ENCODE assay signal across 12 mouse cellular contexts in genomic region chr8:11885881-11886699, GRCm38 (mm10). TPM values are rescaled to one million over a fixed set of nuclear protein-coding genes. Genes with fewer than 3 reads are reported as not detected.
DNase-seq lines count a peak whose midpoint lies in the region; ATAC-seq lines count a peak whose summit lies in the region.
"Had no signal": no experiment of that assay in that cellular context is flagged by ENCODE, and none has a peak within 500 bp of the region (broad histone marks: within the 10 kb centered on the region; RNA-seq: fewer than 3 reads in every experiment).

No protein-coding gene starts in this region.

- peak; percentile 20 for DNase-seq in right cerebral cortex, postnatal 4 days
- no peak for DNase-seq in right cerebral cortex, postnatal 36 days (ENCODE audit: low spot score in 2 of 2)
- DNase-seq in midbrain, embryonic 11.5 days (ENCODE audit: low spot score, missing footprints), result peak; percentile 90
- DNase-seq in frontal cortex, postnatal 14 days (ENCODE audit: low spot score in 2 of 2), result no peak
- DNase-seq in cerebellum, adult 11 months, result no peak
- DNase-seq: lung, postnatal 10 days had no signal

- H3K27ac ChIP-seq in forebrain, embryonic 16.5 days (ENCODE audit: low read length), result peak overlapping the region; percentile 81
- H3K27ac ChIP-seq in midbrain, embryonic 11.5 days (ENCODE audit: low read depth, low read length), result peak overlapping the region; percentile 71
- H3K27ac ChIP-seq: kidney, postnatal 0 days; limb, embryonic 15.5 days had no signal

- no peak overlapping the region for H3K9ac ChIP-seq in forebrain, embryonic 16.5 days (replicated peaks; ENCODE audit: low read depth, low read length)
- peak overlapping the region; percentile 49 for H3K9ac ChIP-seq in midbrain, embryonic 11.5 days (ENCODE audit: low read length)
- H3K9ac ChIP-seq: limb, embryonic 15.5 days had no signal

- 27% methylated on average over 12 of the region's 12 CpGs for WGBS in forebrain, embryonic 16.5 days
- 39% methylated on average over 12 of the region's 12 CpGs for WGBS in midbrain, embryonic 11.5 days

- peaks cover 20% of the 10 kb centered on the region for H3K4me1 ChIP-seq in forebrain, embryonic 16.5 days (replicated peaks; ENCODE audit: control insufficient read depth, insufficient read depth, low read length)
- H3K4me1 ChIP-seq in midbrain, embryonic 11.5 days (ENCODE audit: control insufficient read depth, insufficient read depth, low read length), result peaks cover 26% of the 10 kb centered on the region
- H3K4me1 ChIP-seq: limb, embryonic 15.5 days had no signal

- no peaks in the 10 kb centered on the region for H3K36me3 ChIP-seq in forebrain, embryonic 16.5 days (ENCODE audit: control insufficient read depth, insufficient read depth)
- H3K36me3 ChIP-seq in midbrain, embryonic 11.5 days (ENCODE audit: control insufficient read depth, insufficient read depth, low read length), result no peaks in the 10 kb centered on the region
- H3K36me3 ChIP-seq: limb, embryonic 15.5 days had no signal

- no peak overlapping the region for H3K4me2 ChIP-seq in forebrain, embryonic 16.5 days (ENCODE audit: low read length)
- H3K4me2 ChIP-seq in midbrain, embryonic 11.5 days, result no peak overlapping the region
- H3K4me2 ChIP-seq: limb, embryonic 15.5 days had no signal

- peak; percentile 85 for ATAC-seq in forebrain, embryonic 16.5 days
- ATAC-seq in midbrain, embryonic 11.5 days (ENCODE audit: low FRiP score), result peak; percentile 68
- ATAC-seq in erythroid progenitor cell, adult 5-6 weeks (replicated peaks; ENCODE audit: low FRiP score, poor library complexity, severe bottlenecking), result no peak

- H3K9me3 ChIP-seq in forebrain, embryonic 16.5 days (ENCODE audit: control insufficient read depth, low read length), result peaks cover 7% of the 10 kb centered on the region
- H3K9me3 ChIP-seq in midbrain, embryonic 11.5 days (ENCODE audit: control insufficient read depth, low read length), result peaks cover 11% of the 10 kb centered on the region
- H3K9me3 ChIP-seq: limb, embryonic 15.5 days had no signal

- no peaks in the 10 kb centered on the region for H3K27me3 ChIP-seq in forebrain, embryonic 16.5 days (replicated peaks; ENCODE audit: control insufficient read depth, insufficient read depth, low read length)
- H3K27me3 ChIP-seq in midbrain, embryonic 11.5 days (ENCODE audit: control insufficient read depth, insufficient read depth, low read length), result no peaks in the 10 kb centered on the region
- H3K27me3 ChIP-seq: limb, embryonic 15.5 days had no signal

- H3K4me3 ChIP-seq in forebrain, embryonic 16.5 days (replicated peaks; ENCODE audit: low read length), result no peak overlapping the region
- H3K4me3 ChIP-seq in midbrain, embryonic 11.5 days (ENCODE audit: low read depth, low read length), result no peak overlapping the region
- H3K4me3 ChIP-seq: limb, embryonic 15.5 days had no signal

RNA-seq across cellular contexts. Expression of gene Tex29, which starts 45.8 kb away (rescaled TPM):
- 0.52 and 0.66 TPM in 2 replicates for polyA plus RNA-seq in forebrain, embryonic 16.5 days (2015; fragmentation: Nextera tagmentation; extraction: Ambion mirVana)
- not detected in 2 replicates for polyA plus RNA-seq in midbrain, embryonic 11.5 days (2014; fragmentation: Nextera tagmentation; extraction: Ambion mirVana)
- not detected in 2 replicates for total RNA-seq in erythroid progenitor cell, adult 5-6 weeks (2015; ENCODE audit: low replicate concordance)
- not detected in 2 replicates for total RNA-seq in erythroid progenitor cell, adult 5-6 weeks (2017; ENCODE audit: low replicate concordance)
- polyA plus RNA-seq: embryonic facial prominence, embryonic 14.5 days; limb, embryonic 15.5 days; stomach, embryonic 16.5 days had no signal

Comparison
In these comparisons a context has a peak if more than half of its experiments do, and no peak if none do; other contexts are left out.
1. DNase-seq: peak in right cerebral cortex, postnatal 4 days (single experiment) and midbrain, embryonic 11.5 days (single experiment); none in right cerebral cortex, postnatal 36 days (0 of 2), frontal cortex, postnatal 14 days (0 of 2) and cerebellum, adult 11 months (single experiment).